Mouse (Mus musculus) adrenal gland, adult 2 months (tissue): ENCODE measurements at regions not wholly inside any gene's neighbourhood (a gene's known extent, or its start where the extent isn't known, plus 50 kb on each side); places are given as distances from the start of the nearest gene placed in this dataset.

Experiments
- DNase-seq: peaks from one replicate; pipeline ENCODE4 v3.0.0; 2021

GRCm38 (mm10) chr13:60364778-60365672 is 187.9 kb upstream of the Gas1 start:
- DNase-seq = no peak

GRCm38 (mm10) chr13:60369216-60369615 is 192.1 kb upstream of the Gas1 start:
- DNase-seq = no peak

GRCm38 (mm10) chr13:60371656-60372055 is 194.5 kb upstream of the Gas1 start:
- no peak for DNase-seq

DNA sequence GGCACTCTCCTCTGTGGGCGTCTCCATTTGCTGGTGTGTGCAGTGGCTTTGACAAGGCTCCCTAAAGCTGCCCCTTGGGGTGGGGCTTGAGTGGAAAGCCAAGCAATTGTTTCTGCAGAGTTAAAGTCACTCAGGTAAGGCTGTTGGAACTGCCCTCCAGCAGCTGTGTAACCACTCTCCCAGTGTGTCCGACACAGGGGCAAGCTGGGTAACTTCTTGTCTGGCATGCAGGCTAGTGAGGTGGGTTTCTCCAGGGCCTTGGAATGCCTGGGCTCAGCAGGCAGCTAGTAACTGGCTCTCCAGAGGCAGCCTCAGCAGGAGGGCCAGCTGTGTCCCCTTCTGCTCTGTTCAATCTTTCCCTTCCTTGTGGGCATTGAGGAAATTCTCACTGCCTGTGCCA is 199.5 kb upstream of the Gas1 start:
- no peak for DNase-seq

- no peak for DNase-seq
Observed at GRCm38 (mm10) chr13:60382855-60383254, 205.7 kb upstream of the Gas1 start.

GRCm38 (mm10) chr13:60398836-60399235 is 202.9 kb upstream of the Dapk1 start:
- no peak for DNase-seq

DNA sequence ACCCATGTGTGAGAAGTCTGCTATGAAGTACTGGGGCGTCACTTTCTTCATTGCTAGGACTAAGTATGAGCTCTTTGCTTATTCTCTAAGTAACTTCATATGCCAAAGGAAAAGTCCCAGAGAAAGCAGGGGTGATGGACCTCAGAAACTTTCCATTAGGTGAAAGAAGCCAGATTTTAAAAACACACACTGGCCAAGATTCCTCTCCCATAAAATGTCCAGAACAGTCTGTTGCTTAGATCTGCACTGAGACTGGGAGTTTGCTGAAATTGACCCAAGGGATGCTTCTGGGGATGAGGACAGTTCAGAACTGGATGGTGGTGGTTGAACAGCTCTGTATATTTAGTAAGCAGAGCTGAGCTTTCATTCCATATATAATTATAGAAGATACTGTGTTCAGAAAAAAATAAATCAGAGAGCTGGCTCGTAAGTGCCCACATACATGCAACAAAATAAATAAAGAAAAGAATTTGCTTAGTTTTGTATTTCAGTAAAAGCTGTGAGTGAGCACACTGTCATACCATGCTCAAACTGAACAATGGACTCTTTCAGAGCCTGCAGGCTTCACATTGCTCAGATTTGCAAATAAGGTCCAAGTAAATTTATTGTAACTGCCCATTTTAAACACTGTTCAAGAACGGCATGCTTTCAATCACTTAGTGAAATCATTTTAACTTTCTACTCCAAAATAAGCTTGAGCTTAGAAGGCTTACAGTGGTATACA is 200.8 kb upstream of the Dapk1 start:
- DNase-seq = no peak

- no peak for DNase-seq
Observed at GRCm38 (mm10) chr13:60403471-60403870, 198.3 kb upstream of the Dapk1 start.

GRCm38 (mm10) chr13:60407344-60407743 is 194.4 kb upstream of the Dapk1 start:
- no peak for DNase-seq

DNA sequence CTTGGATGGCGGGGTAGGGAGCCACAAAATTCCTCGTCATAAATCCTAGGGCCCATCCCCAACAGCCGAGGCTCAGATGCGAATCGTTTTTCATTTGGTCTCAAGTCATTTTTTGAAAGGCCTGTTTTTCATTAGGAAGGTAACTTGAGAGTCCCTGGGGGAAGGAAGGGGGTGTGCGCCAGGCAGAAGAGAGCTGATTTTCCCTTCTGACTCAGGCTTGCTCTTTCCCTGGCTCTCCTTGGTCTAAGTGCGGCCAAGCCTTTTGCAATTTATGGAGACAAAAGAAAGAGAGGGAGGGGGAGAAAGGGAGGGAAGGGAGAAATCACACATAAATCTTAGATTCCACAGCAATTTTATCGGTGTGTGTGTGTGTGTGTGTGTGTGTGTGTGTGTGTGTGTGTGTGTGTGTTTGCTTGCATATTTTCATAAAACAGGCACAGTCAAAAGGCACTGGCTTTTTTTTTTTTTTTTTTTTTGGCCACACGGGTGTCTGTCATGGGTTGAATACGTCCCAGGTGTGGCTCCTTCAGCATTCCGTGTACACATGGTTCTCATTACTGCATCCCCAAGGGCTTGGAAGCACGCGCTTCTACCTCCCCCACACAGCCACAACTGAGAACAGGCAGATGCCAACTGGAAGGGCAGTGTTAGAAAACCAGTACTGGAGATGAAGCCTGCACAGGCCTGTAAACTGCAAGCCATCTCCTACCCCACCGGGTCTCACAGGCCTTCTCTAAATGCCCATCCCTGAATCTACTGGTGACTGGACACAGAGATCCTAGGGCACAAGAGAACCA is 191.8 kb upstream of the Dapk1 start:
- peak; percentile 73 for DNase-seq

GRCm38 (mm10) chr13:60416024-60416423 is 185.7 kb upstream of the Dapk1 start:
- no peak for DNase-seq

DNA sequence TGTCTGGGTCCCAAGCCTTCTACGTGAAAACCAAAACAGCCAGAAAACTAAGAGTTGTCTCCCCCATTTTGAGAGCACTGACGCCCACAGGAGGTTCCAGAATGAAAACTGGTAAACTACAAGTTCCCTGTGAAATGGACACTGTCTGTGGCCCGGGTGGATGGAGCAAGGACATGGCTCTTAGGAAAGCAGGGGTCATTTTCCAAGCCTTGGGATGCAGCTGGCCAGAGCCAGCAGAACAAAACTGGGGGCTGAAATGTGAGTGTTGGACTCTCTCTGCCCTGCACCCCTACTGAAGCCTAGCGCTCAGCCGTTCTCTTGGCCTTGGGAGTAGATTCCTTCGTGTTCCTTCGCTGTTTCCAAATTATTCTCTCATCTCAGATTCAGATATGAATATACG is 184.7 kb upstream of the Dapk1 start:
- DNase-seq = no peak

GRCm38 (mm10) chr13:60417436-60418158 is 184.2 kb upstream of the Dapk1 start:
- peak; percentile 84 for DNase-seq

DNA sequence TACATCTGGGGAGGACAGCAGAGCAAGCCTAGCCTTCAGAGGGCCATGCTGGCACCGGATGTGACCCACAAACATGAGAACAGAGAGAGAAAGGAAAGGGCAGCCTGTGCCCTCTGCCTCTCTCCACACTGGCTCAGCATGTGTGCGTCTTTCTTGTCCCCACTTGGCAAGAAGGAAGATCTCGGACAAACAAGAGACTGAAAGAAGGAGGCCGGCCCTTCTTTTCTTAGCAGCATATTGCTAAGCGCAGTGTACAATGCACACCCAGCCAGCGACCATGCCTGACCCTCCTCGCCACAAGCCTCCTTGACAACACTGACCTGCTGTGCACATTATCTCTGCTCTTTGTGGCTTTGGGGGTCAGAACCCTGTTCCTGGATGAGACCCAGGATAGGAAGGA is 181.4 kb upstream of the Dapk1 start:
- DNase-seq = no peak

DNA sequence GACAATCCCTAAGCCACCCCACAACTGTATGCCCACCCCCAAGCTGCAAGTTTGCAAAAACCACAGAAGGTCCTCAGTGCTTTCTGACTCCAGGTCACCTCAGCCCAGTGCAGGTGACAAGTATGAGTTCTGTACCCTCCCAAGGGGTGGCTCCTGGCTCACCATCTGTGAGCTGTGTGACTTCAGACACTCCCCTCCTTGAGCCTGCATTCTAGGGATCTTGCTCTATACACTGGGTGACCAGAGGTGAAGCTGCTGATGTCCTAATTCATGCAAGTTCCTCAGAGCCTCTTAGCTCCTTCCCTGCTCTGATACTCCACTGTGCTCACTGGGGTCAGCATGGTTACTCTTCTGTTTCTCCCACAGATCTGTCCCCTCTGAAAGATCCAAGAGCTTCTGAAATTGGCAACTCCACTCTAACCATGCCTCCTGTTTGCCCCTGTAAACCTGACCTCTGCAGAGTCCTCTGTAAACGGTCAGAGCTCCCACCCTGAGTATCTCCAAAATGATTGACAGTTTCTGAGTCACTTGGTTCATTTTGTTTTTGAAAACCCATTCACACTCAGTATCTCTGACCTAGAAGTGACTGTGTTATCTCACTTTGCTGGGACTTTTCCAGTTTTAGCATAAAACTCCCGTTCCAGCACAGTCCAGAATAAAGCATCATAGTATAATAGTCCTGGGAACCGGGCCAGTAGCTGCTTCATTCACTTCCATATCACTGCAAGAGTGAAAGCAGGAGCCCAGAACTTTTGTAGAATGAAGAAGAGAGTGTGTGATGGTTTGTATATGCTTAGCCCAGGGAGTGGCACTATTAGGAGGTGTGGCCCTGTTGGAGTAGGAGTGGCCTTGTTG is 180.7 kb upstream of the Dapk1 start:
- DNase-seq = no peak

GRCm38 (mm10) chr13:60424267-60424666 is 177.5 kb upstream of the Dapk1 start:
- no peak for DNase-seq

- DNase-seq = no peak
Observed at GRCm38 (mm10) chr13:60425140-60425539, 176.6 kb upstream of the Dapk1 start.

- no peak for DNase-seq
Observed at GRCm38 (mm10) chr13:60425556-60425955, 176.2 kb upstream of the Dapk1 start.

- DNase-seq = no peak
Observed at GRCm38 (mm10) chr13:60426192-60426840, 175.4 kb upstream of the Dapk1 start.

- no peak for DNase-seq
Observed at GRCm38 (mm10) chr13:60427077-60427476, 174.7 kb upstream of the Dapk1 start.
